Mouse (Mus musculus) left cerebral cortex, postnatal 4 days (tissue): Measurements from ENCODE around the gene Pot1b. TPM values are rescaled to one million over a fixed set of nuclear protein-coding genes. Genes with fewer than 3 reads are reported as not detected.

Source experiments
- DNase-seq: peaks from one replicate; pipeline ENCODE4 v3.0.0-alpha.2; 2022
- intact Hi-C: fragments of 180-260 bp; cut with DNase I; formaldehyde crosslinking; loops from one replicate; pipeline ENCODE4 v1.15.1; 2025
- total RNA-seq, 2 experiments: library from RNA; stranded (reverse); gene quantifications; 2 replicates each; pipeline ENCODE4 v1.2.3; 2021

Pot1b gene
- 10 to 100 TPM in 1 of 2 experiments, 1 to 10 TPM in 1; 8.0 to 10.4 TPM for total RNA-seq

- intact Hi-C loops, result loop anchor here (10.0 kb wide), 1 partner anchor 163 kb away; the partner anchor contains the start of gene Zfp119a
- DNase-seq, result peak; percentile 99
These were observed at the start of gene Pot1b for GRCm38 (mm10) chr17:55711984-55712811. Gene Pot1b, minus strand, starts transcription at chr17:55712628.

GRCm38 (mm10) chr17:55751170-55751569 is 38.7 kb upstream of the Pot1b start:
- no peak for DNase-seq
- intact Hi-C loops, result no loop called here

GRCm38 (mm10) chr17:55749786-55750185 is 37.4 kb upstream of the Pot1b start, which contains the start of gene Adgre4:
Gene Adgre4, plus strand, starts transcription at chr17:55749984.
- no peak for DNase-seq
- intact Hi-C loops, result no loop called here

GRCm38 (mm10) chr17:55736675-55737074 is 24.2 kb upstream of the Pot1b start:
- no peak for DNase-seq
- intact Hi-C loops, result no loop called here

- DNase-seq, result no peak
- intact Hi-C loops, result no loop called here
These were observed 13.8 kb upstream of the Pot1b start for GRCm38 (mm10) chr17:55726193-55726592.

- DNase-seq, result peak; percentile 8
- intact Hi-C loops, result no loop called here
These were observed 9.8 kb upstream of the Pot1b start for GRCm38 (mm10) chr17:55722250-55722649.

- no peak for DNase-seq
- intact Hi-C loops, result no loop called here
These were observed 8.8 kb upstream of the Pot1b start for GRCm38 (mm10) chr17:55721270-55721669.

GRCm38 (mm10) chr17:55702865-55703264 is 9.6 kb downstream of the Pot1b start:
- no peak for DNase-seq
- intact Hi-C loops, result no loop called here

- DNase-seq, result peak; percentile 82
- intact Hi-C loops, result no loop called here
These were observed 10.1 kb downstream of the Pot1b start for GRCm38 (mm10) chr17:55702161-55702820.

GRCm38 (mm10) chr17:55699388-55699787 is 13.0 kb downstream of the Pot1b start:
- intact Hi-C loops, result loop anchor here (10.0 kb wide), 1 partner anchor 205 kb away; no protein-coding TSS in a partner anchor
- DNase-seq, result no peak

GRCm38 (mm10) chr17:55661099-55661498 is 51.3 kb downstream of the Pot1b start:
- no peak for DNase-seq
- intact Hi-C loops, result no loop called here

- DNase-seq, result no peak
- intact Hi-C loops, result no loop called here
These were observed 87.3 kb downstream of the Pot1b start, which contains the start of gene Vmn2r118 for GRCm38 (mm10) chr17:55625092-55625491. Gene Vmn2r118, minus strand, starts transcription at chr17:55625192.

Other genes starting within 250 kb of the Pot1b start
- not detected for gene Vmn2r118, start 87.4 kb downstream of the Pot1b start, total RNA-seq
- gene Adgre4, start 37.4 kb upstream of the Pot1b start, total RNA-seq, result under 1 TPM; 0.20 TPM
- 1 to 10 TPM; 8.7 to 9.1 TPM for gene Zfp119a, start 166.3 kb upstream of the Pot1b start, total RNA-seq
- 10 to 100 TPM; 10.8 to 11.4 TPM for gene Zfp959, start 179.5 kb upstream of the Pot1b start, total RNA-seq
- gene Zfp119b, start 236.9 kb upstream of the Pot1b start, total RNA-seq, result 1 to 10 TPM; 4.4 to 5.7 TPM
- gene Ebi3, start 240.0 kb upstream of the Pot1b start, total RNA-seq, result 1 to 10 TPM; 4.9 to 5.9 TPM
- 10 to 100 TPM; 16.7 to 18.2 TPM for gene Yju2, start 246.5 kb upstream of the Pot1b start, total RNA-seq